Mouse (Mus musculus) spleen, adult 18-20 months (tissue): Measurements from ENCODE around the gene Lyrm7.

Experiments used
- DNase-seq, 2 experiments: peaks; one replicate each; pipeline ENCODE4 v3.0.0; 2022; ENCODE audit warnings: mixed read lengths in 2 of 2

Lyrm7 gene

DNA sequence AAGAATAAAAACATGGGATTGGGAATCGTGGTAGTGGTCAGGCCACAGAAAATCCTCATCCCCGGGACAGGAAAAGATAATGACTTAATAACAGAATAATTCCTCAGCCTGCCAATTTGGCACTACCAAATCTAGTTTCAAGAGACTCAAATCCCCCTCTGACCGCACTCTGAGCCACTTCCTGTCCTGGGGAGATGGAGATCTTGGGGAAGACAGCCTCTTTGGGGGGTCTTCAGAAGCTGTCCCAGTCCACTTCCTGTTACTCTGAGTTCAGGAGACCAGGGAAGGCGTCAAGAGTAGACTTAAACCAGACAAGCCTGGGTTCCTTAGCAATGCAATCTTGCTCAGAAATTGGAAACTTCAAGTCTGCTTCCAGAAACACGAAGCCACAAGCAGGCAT is 15.8 kb downstream of the Lyrm7 start:
- no peak for DNase-seq

DNA sequence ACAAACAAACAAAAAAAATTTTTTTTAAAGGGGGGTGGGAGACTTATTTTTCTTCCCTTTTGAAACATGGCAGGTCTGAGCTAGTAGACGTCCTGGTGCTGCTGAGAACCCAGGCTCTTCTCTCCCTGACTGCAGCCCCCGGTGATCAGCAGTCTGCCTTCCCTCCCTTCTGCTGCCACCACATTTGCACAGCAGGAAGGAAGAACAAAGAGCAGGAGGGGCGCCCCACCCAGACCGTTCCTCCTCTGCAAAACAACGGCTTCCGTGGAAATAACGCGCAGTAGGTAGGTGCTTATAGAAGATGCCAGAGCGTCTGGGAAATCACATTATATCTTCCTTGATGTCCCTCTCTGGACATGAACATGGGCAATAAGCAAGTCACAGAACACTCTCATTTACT is 16.3 kb downstream of the Lyrm7 start:
- DNase-seq = peak; percentile 43 to 53

DNA sequence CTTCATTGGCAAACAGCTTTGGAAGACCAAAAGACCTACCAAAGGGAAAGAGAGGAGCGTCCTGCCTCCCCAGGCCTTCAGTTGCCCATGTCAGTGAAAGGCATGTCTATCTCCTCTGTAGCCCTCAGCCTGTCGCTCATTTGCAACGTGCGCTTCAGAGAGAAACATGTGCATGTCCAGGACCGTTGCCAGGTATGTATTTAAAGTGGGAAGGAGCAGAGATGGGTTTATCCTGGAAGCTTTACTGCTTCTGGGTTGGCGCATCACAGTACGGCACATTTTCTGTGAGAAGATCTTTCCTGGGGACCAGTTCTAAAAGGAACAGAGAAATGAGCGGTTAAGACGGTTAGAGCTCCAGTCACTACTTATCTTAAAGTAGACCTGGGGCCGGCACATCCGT is 19.8 kb downstream of the Lyrm7 start:
- no peak for DNase-seq

DNA sequence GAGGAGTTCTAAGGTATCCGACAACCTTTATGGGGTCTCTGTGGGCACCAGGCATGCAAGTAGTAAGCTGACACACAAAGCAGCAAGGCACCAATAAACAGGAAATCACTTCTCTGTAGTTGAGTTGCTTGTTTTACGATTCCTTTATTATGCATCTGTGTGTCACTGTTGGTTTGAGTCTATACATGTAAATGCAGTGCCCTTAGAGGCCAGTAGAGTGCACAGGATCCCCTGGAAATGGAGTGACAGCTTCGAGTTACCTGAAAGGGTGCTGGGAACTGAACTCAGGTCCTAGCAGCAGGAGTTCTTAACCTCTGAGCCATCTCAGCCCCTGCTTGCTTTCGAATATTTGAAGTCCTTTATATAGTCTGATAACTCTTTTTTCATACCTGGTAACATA is 21.0 kb downstream of the Lyrm7 start:
- DNase-seq = no peak

- DNase-seq = no peak
Measured at GRCm38 (mm10) chr11:54836106-54836505, 24.6 kb downstream of the Lyrm7 start.

DNA sequence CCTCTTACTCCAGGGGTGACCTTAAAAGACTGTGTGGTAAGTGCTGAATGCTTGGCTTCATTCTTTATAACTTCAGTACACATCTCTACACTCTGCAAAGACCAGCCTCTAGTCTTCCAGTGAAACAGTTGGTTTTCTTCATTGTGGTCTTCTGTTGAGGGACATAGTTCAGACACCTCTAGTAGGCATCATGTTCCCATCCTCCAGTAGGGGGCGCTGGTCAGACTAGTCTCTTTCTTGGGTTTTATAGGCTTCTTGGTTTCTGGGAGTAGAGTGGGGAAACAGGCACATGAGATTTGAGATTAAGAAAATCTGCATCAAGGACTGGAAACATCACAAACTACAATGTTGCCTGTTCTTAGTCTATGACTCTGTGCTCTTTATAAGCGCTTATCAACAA is 26.1 kb downstream of the Lyrm7 start:
- DNase-seq = no peak

GRCm38 (mm10) chr11:54833833-54834232 is 26.9 kb downstream of the Lyrm7 start:
- no peak for DNase-seq

GRCm38 (mm10) chr11:54826819-54827218 is 33.9 kb downstream of the Lyrm7 start:
- peak in 1 of 2 experiments; percentile 34 for DNase-seq

- DNase-seq = no peak
Measured at GRCm38 (mm10) chr11:54825774-54826173, 34.9 kb downstream of the Lyrm7 start.

- no peak for DNase-seq
Measured at GRCm38 (mm10) chr11:54823467-54823866, 37.2 kb downstream of the Lyrm7 start.

DNA sequence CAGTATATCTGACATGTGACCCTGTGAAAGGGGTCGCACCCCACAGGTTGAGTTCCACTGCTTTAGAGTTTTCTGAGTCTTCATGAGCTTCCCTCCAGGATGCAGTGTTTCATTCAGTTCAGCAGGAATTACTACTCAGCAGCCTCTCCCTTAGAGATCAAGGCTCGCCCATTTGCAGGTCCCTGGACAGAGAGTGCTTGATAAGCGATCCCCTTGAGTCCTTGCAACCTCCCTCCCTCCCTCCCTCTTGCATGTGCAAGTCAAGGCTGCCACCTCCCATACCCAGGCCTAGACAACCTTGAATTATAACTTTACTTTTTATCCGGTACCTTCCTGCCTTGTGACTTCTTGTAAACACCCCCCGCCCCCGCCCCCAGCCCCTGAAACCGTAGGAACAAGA is 41.2 kb downstream of the Lyrm7 start:
- DNase-seq = no peak

DNA sequence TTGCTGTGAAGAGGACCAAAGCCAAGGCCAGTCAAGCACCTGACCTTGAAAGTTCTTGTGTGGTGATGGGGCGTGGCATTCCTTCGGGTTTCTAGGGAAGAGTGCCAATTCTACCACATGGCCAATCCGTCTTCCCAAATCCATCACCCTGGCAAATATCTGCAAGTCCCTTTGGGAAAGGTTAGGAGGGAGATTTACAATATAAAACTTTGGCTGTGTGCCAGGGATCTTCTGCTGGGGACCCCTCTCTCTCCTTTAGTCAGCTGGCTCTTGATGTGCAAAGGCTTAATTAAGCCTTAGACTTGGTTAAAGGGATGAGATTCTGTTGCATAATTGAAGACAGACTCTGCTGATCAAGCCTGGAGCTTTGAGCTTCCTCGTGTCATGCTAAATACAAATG is 43.3 kb downstream of the Lyrm7 start:
- no peak for DNase-seq

DNA sequence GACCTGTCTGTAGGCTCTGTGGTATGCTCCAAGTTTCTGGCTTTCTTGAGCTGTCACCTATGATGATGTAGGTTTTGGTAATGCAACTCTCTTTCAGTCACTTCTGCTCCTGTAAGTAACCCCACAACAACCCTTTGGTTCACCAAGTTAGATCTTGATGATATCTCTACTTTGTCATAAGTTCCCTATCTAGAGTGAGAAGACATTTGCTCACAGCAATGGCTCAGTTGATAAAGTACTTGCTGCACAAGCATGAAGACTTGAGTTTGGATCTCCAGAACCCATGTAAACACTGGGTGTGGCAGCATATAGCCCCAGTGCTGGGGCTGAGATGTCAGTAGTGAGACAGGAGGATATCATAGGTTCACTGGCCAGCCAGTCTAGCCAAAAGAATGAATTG is 45.1 kb downstream of the Lyrm7 start:
- no peak for DNase-seq

GRCm38 (mm10) chr11:54812812-54813516 is 47.8 kb downstream of the Lyrm7 start:
- DNase-seq = no peak

DNA sequence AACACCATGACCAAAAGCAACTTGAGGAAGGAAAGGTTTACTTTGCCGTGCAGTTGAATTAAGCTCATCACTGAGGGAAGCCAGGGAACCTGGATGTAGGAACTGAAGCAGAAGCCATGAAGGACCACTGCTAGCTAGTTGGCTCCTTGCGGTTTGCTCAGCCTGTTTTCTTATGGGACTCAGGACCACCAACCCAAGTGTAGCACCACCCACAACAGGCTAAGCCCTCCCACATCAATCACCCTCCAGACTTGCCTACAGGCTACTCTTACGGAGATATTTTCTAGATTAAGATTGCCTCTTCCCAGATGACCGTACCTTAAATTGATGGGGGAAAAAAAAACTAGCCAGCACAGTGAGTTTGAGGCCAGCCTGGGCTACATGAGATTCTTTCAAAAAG is 48.4 kb downstream of the Lyrm7 start:
- DNase-seq = no peak

DNA sequence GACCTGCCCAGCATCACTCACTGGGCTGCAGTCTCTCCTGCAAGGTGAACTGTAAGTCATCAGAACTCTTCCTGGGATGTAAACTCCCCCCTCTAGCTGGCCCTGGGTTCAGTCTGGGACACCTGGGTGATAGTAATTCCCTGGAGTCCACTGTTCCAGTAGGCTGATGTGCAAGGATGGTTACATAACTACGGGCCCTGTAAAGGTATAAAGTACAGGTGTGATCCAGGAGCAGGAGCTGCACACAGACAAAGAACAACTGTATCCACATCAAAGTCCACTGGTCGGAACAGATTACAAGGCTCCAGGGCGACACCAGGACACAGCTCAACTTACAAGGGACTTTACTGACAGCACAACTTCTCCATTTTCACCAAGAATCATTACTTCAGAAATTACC is 49.7 kb downstream of the Lyrm7 start:
- DNase-seq = no peak

DNA sequence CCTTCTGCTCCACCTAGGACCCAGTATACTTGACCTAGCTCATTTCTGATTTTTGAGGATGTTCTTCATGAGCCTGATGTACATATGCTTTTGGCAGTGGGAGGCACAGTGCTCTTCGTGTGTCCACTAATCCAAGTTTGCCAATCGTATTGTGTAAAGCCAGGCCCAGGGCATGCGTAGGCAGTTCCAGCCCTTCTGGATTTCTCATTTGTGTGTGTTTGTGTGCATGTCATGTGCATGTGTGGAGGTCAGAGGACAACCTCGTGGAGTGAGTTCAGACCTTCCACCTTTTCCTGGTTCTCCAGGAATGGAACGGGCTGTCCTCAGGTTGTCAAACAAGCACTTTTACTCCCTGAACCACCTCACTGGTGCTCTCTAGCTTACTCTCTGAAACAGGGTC is 51.1 kb downstream of the Lyrm7 start:
- DNase-seq = no peak

GRCm38 (mm10) chr11:54808177-54808576 is 52.5 kb downstream of the Lyrm7 start:
- peak in 1 of 2 experiments; percentile 32 for DNase-seq

GRCm38 (mm10) chr11:54807669-54808068 is 53.0 kb downstream of the Lyrm7 start:
- DNase-seq = peak; percentile 38 to 43

GRCm38 (mm10) chr11:54806891-54807290 is 53.8 kb downstream of the Lyrm7 start:
- no peak for DNase-seq

DNA sequence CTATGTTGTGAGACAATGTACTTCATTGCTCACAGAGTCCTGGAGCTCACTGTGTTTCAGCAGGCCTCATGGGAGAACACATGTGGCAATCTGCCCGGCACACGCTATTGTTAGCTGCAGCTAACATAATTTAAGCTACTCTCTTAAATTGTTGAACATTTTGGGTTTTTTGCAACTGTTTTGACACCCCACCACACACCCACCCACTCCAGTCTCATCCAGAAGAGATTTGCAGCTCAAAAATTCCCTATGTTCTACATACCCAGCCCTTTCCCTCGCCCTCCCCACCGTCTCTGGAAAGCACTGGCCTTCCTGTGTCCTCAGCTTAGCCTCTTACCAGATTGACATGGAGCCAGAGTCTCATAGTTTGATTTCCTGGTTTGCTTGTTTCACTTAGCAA is 55.5 kb downstream of the Lyrm7 start:
- DNase-seq = no peak

- no peak for DNase-seq
Measured at GRCm38 (mm10) chr11:54802621-54803020, 58.1 kb downstream of the Lyrm7 start.

GRCm38 (mm10) chr11:54801791-54802558 is 58.7 kb downstream of the Lyrm7 start:
- peak; percentile 64 to 70 for DNase-seq

- no peak for DNase-seq
Measured at GRCm38 (mm10) chr11:54796551-54796950, 64.2 kb downstream of the Lyrm7 start.

GRCm38 (mm10) chr11:54794678-54795077 is 66.0 kb downstream of the Lyrm7 start:
- DNase-seq = no peak
